Mouse (Mus musculus) embryonic facial prominence, embryonic 14.5 days (tissue): ENCODE measurements around the gene Dpp9. TPM values are rescaled to one million over a fixed set of nuclear protein-coding genes. Genes with fewer than 3 reads are reported as not detected.
A peak's percentile ranks its signal among the peaks of the same experiment; 100 is the strongest.
"Not testable (repeated sequence)": the region's sequence is repeated elsewhere in the genome, so short reads cannot be mapped to it uniquely, and the experiment has no call there.

Experiments
- ATAC-seq: fragments of 200-750 bp; cut with Nextera tagmentation; 2 replicates; pipeline ENCODE4 v1.8.0; 2017; ENCODE audit warnings: low read depth, moderate number of reproducible peaks, moderate TSS enrichment
- DNase-seq: peaks from one replicate; pipeline ENCODE4 v3.0.0-alpha.2; 2015; ENCODE audit warnings: low spot score
- H3K27ac ChIP-seq: fragments of 300-500 bp; sonication (generic); replicated peaks from 2 replicates; pipeline ENCODE4 v1.5.1; 2014; ENCODE audit warnings: low read depth, mild to moderate bottlenecking, low read length, moderate library complexity
- H3K27me3 ChIP-seq: fragments of 300-500 bp; sonication (generic); replicated peaks from 2 replicates; pipeline ENCODE4 v1.6.1; 2014; ENCODE audit warnings: low read length; ENCODE audit not compliant: control insufficient read depth, insufficient read depth
- H3K36me3 ChIP-seq: fragments of 300-500 bp; sonication (generic); 2 replicates; pipeline ENCODE4 v1.6.1; 2014; ENCODE audit warnings: low read length, mixed read lengths; ENCODE audit not compliant: control insufficient read depth, insufficient read depth
- H3K4me1 ChIP-seq: fragments of 300-500 bp; sonication (generic); 2 replicates; pipeline ENCODE4 v1.6.1; 2014; ENCODE audit warnings: antibody characterized with exemption, low read length; ENCODE audit not compliant: control insufficient read depth, insufficient read depth
- H3K4me2 ChIP-seq: fragments of 300-500 bp; sonication (generic); 2 replicates; pipeline ENCODE4 v1.6.1; 2014; ENCODE audit warnings: low read depth, mild to moderate bottlenecking, low read length, moderate library complexity, mixed read lengths
- H3K4me3 ChIP-seq: fragments of 300-500 bp; sonication (generic); 2 replicates; pipeline ENCODE4 v1.5.1; 2014; ENCODE audit warnings: low read depth, mild to moderate bottlenecking, low read length
- H3K9ac ChIP-seq: fragments of 300-500 bp; sonication (generic); 2 replicates; pipeline ENCODE4 v1.6.1; 2014; ENCODE audit warnings: low read depth, mild to moderate bottlenecking, low read length, moderate library complexity, mixed read lengths
- H3K9me3 ChIP-seq: fragments of 300-500 bp; sonication (generic); 2 replicates; pipeline ENCODE4 v1.6.1; 2016; ENCODE audit warnings: low read length; ENCODE audit not compliant: control insufficient read depth
- WGBS: fragments of 180-500 bp; shearing (Covaris S2); extraction: QIAGEN DNeasy Blood & Tissue Kit; methylation state at CpG from one replicate; pipeline ENCODE4 v1.1.7; 2014; 5-methylcytosine and 5-hydroxymethylcytosine counted together
- polyA plus RNA-seq: library from polyadenylated mRNA; unstranded; fragments of >200 nt; fragmentation: Nextera tagmentation; extraction: Ambion mirVana; gene quantifications from 2 replicates; pipeline ENCODE4 v1.2.1, GENCODE M21; 2014

Dpp9 gene
- polyA plus RNA-seq, 1 experiment from 2014 or later, result 32.5 TPM

DNA sequence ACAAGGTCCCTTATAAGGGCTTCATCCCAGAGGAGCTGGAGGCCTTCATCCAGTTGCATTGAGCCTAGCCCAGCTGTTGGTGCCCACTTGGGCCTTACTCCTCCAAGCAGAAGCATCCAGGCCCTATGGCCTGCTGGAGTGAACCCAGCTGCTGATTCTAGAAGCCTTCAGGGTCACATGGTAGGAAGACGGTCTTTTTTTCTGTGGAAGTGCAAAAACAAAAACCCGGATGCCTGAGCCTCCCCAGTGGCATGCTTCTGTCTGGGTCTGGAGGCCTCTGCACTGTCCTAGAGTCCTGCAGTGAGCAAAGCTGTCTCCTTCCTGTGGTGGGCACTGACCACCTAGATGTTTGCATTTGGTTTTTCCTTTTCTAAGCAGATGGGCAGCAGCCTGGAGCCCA lies 40.1 kb upstream of the Dpp9 start:
- DNase-seq, H3K27me3 ChIP-seq, H3K4me1 ChIP-seq, ATAC-seq, H3K9ac ChIP-seq, H3K27ac ChIP-seq, H3K4me3 ChIP-seq, H3K9me3 ChIP-seq: not testable (repeated sequence)
- WGBS, result 60% methylated on average over 2 of the region's 2 CpGs
- 0 out of 2 replicates have a peak overlapping the region, but pooled peaks have one; percentile 18 for H3K4me2 ChIP-seq
- peaks cover 49% of the 10 kb centered on the region for H3K36me3 ChIP-seq

GRCm38 (mm10) chr17:56258269-56258668 lies 39.6 kb upstream of the Dpp9 start:
- Histone ChIP-seq H3K4me2 (0 out of 2 replicates have a peak overlapping the region, but pooled peaks have one; percentile 89), H3K36me3 (peaks cover 48% of the 10 kb centered on the region)

GRCm38 (mm10) chr17:56257181-56257894 lies 38.6 kb upstream of the Dpp9 start:
- Histone ChIP-seq H3K27ac (peak overlapping the region; percentile 70; the same call in 1 of the 2 replicates), H3K4me1 (peaks cover 4% of the 10 kb centered on the region; the same call in 1 of the 2 replicates), H3K4me3 (peak overlapping the region; percentile 65), H3K36me3 (peaks cover 39% of the 10 kb centered on the region), H3K9ac (peak overlapping the region; percentile 70), H3K9me3 (no peaks in the 10 kb centered on the region), H3K27me3 (no peaks in the 10 kb centered on the region), H3K4me2 (peak overlapping the region; percentile 89)
- ATAC-seq, result no peak
- 25% methylated on average over 21 of the region's 58 CpGs for WGBS
- DNase-seq, result no peak

More at GRCm38 (mm10) chr17:56258269-56258668, 39.6 kb upstream of the Dpp9 start:
- not testable (repeated sequence) for H3K9me3 ChIP-seq, H3K4me1 ChIP-seq, DNase-seq, H3K4me3 ChIP-seq, ATAC-seq, H3K9ac ChIP-seq, H3K27me3 ChIP-seq, H3K27ac ChIP-seq
- 94% methylated on average over 19 of the region's 19 CpGs for WGBS

- Histone ChIP-seq H3K36me3 (peaks cover 30% of the 10 kb centered on the region), H3K4me2 (peak within 1 kb of the TSS; percentile 89), H3K9me3 (no peaks in the 10 kb centered on the region), H3K27ac (peak within 1 kb of the TSS; percentile 95), H3K4me1 (peaks cover 4% of the 10 kb centered on the region; the same call in 1 of the 2 replicates), H3K4me3 (peak within 1 kb of the TSS; percentile 65), H3K9ac (peak within 1 kb of the TSS; percentile 70), H3K27me3 (no peaks in the 10 kb centered on the region)
- under 1% methylated on average over 28 of the region's 28 CpGs for WGBS
- ATAC-seq, result peak; percentile 93
- peak; percentile 100 for DNase-seq
These were observed 37.7 kb upstream of the Dpp9 start, which contains the start of gene Fem1a for GRCm38 (mm10) chr17:56256239-56256881. TSS of gene Fem1a (plus strand) at chr17:56256810.

GRCm38 (mm10) chr17:56255863-56256238 lies 37.1 kb upstream of the Dpp9 start:
- Histone ChIP-seq H3K4me2 (peak overlapping the region; percentile 89), H3K9ac (peak overlapping the region; percentile 55), H3K27me3 (no peaks in the 10 kb centered on the region), H3K9me3 (no peaks in the 10 kb centered on the region), H3K4me3 (peak overlapping the region; percentile 65), H3K27ac (peak overlapping the region; percentile 95), H3K4me1 (peaks cover 4% of the 10 kb centered on the region; the same call in 1 of the 2 replicates), H3K36me3 (peaks cover 25% of the 10 kb centered on the region)
- WGBS, result under 1% methylated on average over 32 of the region's 32 CpGs
- ATAC-seq (peak; percentile 94), DNase-seq (peak; percentile 99)

DNA sequence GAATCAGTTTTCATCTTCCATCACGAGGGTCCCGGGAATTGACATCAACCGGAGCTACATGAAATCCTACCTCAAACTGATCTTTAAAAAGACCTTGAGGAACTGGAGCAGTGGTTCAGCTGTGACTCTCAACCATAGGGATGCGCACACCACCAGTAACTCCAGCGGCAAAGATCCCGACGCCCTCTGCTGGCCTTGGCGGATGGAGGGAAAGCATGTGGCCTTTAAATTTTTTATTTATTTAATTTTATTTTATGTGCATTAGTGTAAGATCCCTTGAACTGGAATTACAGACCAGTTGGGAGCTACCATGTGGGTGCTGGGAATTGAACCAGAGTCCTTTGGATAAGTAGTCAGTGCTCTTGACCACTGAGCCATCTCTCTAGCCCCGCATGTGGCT lies 36.7 kb upstream of the Dpp9 start:
- H3K4me3 ChIP-seq, result peak overlapping the region; percentile 65; the same call in 1 of the 2 replicates
- no peak for ATAC-seq
- no peaks in the 10 kb centered on the region for H3K9me3 ChIP-seq
- no peaks in the 10 kb centered on the region for H3K27me3 ChIP-seq
- 10% methylated on average over 9 of the region's 9 CpGs for WGBS
- peaks cover 4% of the 10 kb centered on the region; the same call in 1 of the 2 replicates for H3K4me1 ChIP-seq
- peaks cover 21% of the 10 kb centered on the region for H3K36me3 ChIP-seq
- no peak for DNase-seq
- peak overlapping the region; percentile 95 for H3K27ac ChIP-seq
- H3K4me2 ChIP-seq, result peak overlapping the region; percentile 89
- H3K9ac ChIP-seq, result no peak overlapping the region

GRCm38 (mm10) chr17:56254695-56255094 lies 36.0 kb upstream of the Dpp9 start:
- ATAC-seq (no peak), DNase-seq (no peak)
- WGBS, result 76% methylated on average over 4 of the region's 4 CpGs

GRCm38 (mm10) chr17:56251136-56251829 lies 32.6 kb upstream of the Dpp9 start:
- no peaks in the 10 kb centered on the region for H3K36me3 ChIP-seq
- no peak overlapping the region for H3K27ac ChIP-seq
- no peaks in the 10 kb centered on the region for H3K9me3 ChIP-seq
- H3K4me2 ChIP-seq, result no peak overlapping the region
- ATAC-seq, result no peak
- H3K9ac ChIP-seq, result no peak overlapping the region
- 29% methylated on average over 6 of the region's 6 CpGs for WGBS
- H3K27me3 ChIP-seq, result no peaks in the 10 kb centered on the region
- DNase-seq, result peak; percentile 45
- H3K4me3 ChIP-seq, result no peak overlapping the region
- no peaks in the 10 kb centered on the region for H3K4me1 ChIP-seq

More at GRCm38 (mm10) chr17:56254695-56255094, 36.0 kb upstream of the Dpp9 start:
- peaks cover 2% of the 10 kb centered on the region; the same call in 1 of the 2 replicates for H3K4me1 ChIP-seq
- no peaks in the 10 kb centered on the region for H3K9me3 ChIP-seq
- H3K4me3 ChIP-seq, result no peak overlapping the region
- no peak overlapping the region for H3K4me2 ChIP-seq
- H3K27me3 ChIP-seq, result no peaks in the 10 kb centered on the region
- no peak overlapping the region for H3K27ac ChIP-seq
- no peak overlapping the region for H3K9ac ChIP-seq
- peaks cover 14% of the 10 kb centered on the region for H3K36me3 ChIP-seq
